Mouse (Mus musculus) C2C12 (cell line): ENCODE measurements around the gene Lnpep. TPM values are rescaled to one million over a fixed set of nuclear protein-coding genes. Genes with fewer than 3 reads are reported as not detected.

Experiments used
- H3K27me3 ChIP-seq: one replicate; pipeline ENCODE4 v1.6.1; 2011; ENCODE audit not compliant: control insufficient read depth, insufficient read depth, insufficient read length
- H3K36me3 ChIP-seq: one replicate; pipeline ENCODE4 v1.6.1; 2011; ENCODE audit not compliant: control insufficient read depth, insufficient read depth
- H3K4me3 ChIP-seq: one replicate; pipeline ENCODE4 v1.5.1; 2011; ENCODE audit warnings: mild to moderate bottlenecking, control low read depth; ENCODE audit not compliant: poor library complexity, insufficient read depth, severe bottlenecking
- H3K79me2 ChIP-seq: one replicate; pipeline ENCODE4 v1.6.1; 2011; ENCODE audit not compliant: control insufficient read depth, insufficient read depth
- H3K79me3 ChIP-seq: one replicate; pipeline ENCODE4 v1.6.1; 2011; ENCODE audit warnings: low read depth, control low read depth
- H3ac ChIP-seq: one replicate; pipeline ENCODE3; 2011; ENCODE audit warnings: low read depth; ENCODE audit not compliant: control insufficient read depth, insufficient read length
- CEBPB ChIP-seq: IDR thresholded peaks from one replicate; pipeline ENCODE4 v1.6.1; 2011; ENCODE audit warnings: low read depth, mild to moderate bottlenecking, control low read depth, moderate library complexity
- CTCF ChIP-seq: IDR thresholded peaks from one replicate; pipeline ENCODE4 v1.5.1; 2011; ENCODE audit not compliant: control insufficient read depth, insufficient read depth, insufficient read length
- FOSL1 ChIP-seq: IDR thresholded peaks from one replicate; pipeline ENCODE4 v1.8.0; 2011; ENCODE audit warnings: mild to moderate bottlenecking, low read length; ENCODE audit not compliant: poor library complexity, insufficient read depth, severe bottlenecking
- MAX ChIP-seq: IDR thresholded peaks from one replicate; pipeline ENCODE4 v1.6.1; 2011; ENCODE audit warnings: mild to moderate bottlenecking, control low read depth
- MYOD1 ChIP-seq: IDR thresholded peaks from one replicate; pipeline ENCODE4 v1.6.1; 2011; ENCODE audit warnings: low read depth; ENCODE audit not compliant: control insufficient read depth, insufficient read length
- MYOG ChIP-seq: IDR thresholded peaks from one replicate; pipeline ENCODE4 v1.6.1; 2011; ENCODE audit not compliant: control insufficient read depth, insufficient read length; ENCODE audit errors: extremely low read depth
- USF1 ChIP-seq: IDR thresholded peaks from one replicate; pipeline ENCODE4 v1.6.1; 2011; ENCODE audit warnings: low read depth, mild to moderate bottlenecking, control low read depth, moderate library complexity
- polyA plus RNA-seq: library from polyadenylated mRNA; unstranded; fragments of >200 nt; fragmentation: generic; extraction: Trizol; gene quantifications from one replicate; pipeline ENCODE4 v1.2.1, GENCODE M21; 2012; ENCODE audit warnings: missing spikeins

The Lnpep gene
- polyA plus RNA-seq, 1 experiment, result 4.5 TPM

DNA sequence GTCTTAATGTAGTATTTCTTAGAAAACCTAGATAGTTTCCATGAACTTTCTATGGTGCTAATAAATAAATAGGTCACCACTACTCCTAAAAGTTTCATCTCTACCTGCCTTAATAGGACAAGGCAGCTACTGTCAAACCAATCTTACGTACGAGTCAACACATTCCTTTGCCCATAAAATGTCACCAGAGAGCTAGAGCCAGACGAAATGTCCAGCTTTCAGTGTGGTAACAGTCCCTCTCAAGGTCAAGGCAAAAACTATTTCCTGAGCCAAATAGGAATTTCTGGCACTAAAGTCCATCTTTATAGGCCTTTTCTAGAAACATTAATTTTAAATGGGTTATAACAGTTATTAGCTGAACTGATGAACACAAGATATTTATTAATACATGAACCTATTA is 3.3 kb downstream of the Lnpep start:
- TF ChIP-seq MYOD1, result no peak
- no peak for TF ChIP-seq MAX
- no peak for TF ChIP-seq CTCF
- TF ChIP-seq CEBPB, result no peak
- no peak for TF ChIP-seq FOSL1
- TF ChIP-seq MYOG, result no peak
- no peak for TF ChIP-seq USF1
- Histone ChIP-seq H3ac (no peak overlapping the region), H3K79me2 (peaks cover 77% of the 10 kb centered on the region), H3K36me3 (no peaks in the 10 kb centered on the region), H3K27me3 (no peaks in the 10 kb centered on the region), H3K79me3 (peaks cover 66% of the 10 kb centered on the region), H3K4me3 (no peak overlapping the region)

- no peak overlapping the region for H3K4me3 ChIP-seq
- no peak overlapping the region for H3ac ChIP-seq
- H3K79me3 ChIP-seq, result peaks cover 89% of the 10 kb centered on the region
- peaks cover 100% of the 10 kb centered on the region for H3K79me2 ChIP-seq
- no peak for TF ChIP-seq MYOG
- no peak for TF ChIP-seq MAX
- no peak for TF ChIP-seq MYOD1
- no peak for TF ChIP-seq FOSL1
- TF ChIP-seq CTCF, result no peak
- H3K27me3 ChIP-seq, result no peaks in the 10 kb centered on the region
- H3K36me3 ChIP-seq, result peaks cover 7% of the 10 kb centered on the region
Measured at GRCm38 (mm10) chr17:17618463-17618862, 6.4 kb downstream of the Lnpep start.

DNA sequence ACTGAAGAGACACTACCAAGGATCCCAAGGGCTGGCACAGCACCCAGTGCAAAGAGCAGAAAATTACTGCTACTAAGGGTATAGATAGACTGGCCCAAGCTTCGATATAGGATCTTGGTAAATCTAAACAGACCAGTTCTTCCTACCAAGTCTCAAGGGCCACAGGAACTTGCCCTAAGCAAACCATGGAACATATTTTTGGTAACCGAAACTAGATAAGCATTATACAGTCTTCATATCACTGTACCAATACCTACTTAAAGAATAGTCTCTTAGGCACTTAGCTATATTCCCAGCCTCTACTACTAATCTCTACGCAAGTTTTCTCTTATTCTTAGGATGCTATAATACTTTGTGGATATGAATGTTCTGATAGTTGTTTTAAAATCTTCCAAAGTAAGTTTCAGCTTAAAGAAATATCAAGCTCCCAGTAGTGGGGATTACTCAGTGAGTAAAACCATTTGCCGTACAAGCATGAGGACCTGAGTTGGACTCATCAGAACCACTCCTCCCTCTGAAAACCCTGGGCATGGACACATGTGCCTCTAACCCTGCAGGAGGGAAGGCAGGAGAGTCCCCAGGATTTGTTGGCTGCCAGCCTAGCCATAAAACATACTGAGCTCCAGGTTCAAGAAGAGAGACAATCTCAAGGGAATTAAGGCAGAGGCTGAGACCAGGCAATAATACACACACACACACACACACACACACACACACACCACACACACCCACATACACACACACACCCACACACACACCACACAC is 7.2 kb downstream of the Lnpep start:
- H3K36me3 ChIP-seq, result peaks cover 9% of the 10 kb centered on the region
- peaks cover 87% of the 10 kb centered on the region for H3K79me3 ChIP-seq
- H3K79me2 ChIP-seq, result peaks cover 100% of the 10 kb centered on the region
- no peak overlapping the region for H3ac ChIP-seq
- no peak for TF ChIP-seq MAX
- TF ChIP-seq MYOG, result no peak
- no peak for TF ChIP-seq USF1
- no peak for TF ChIP-seq FOSL1
- no peak for TF ChIP-seq MYOD1
- TF ChIP-seq CTCF, result no peak
- no peak for TF ChIP-seq CEBPB
- no peak overlapping the region for H3K4me3 ChIP-seq
- H3K27me3 ChIP-seq, result no peaks in the 10 kb centered on the region

GRCm38 (mm10) chr17:17612336-17612735 is 12.5 kb downstream of the Lnpep start:
- Histone ChIP-seq H3K36me3 (peaks cover 13% of the 10 kb centered on the region), H3K4me3 (no peak overlapping the region), H3ac (no peak overlapping the region), H3K79me2 (peaks cover 99% of the 10 kb centered on the region), H3K79me3 (peaks cover 78% of the 10 kb centered on the region), H3K27me3 (no peaks in the 10 kb centered on the region)
- no peak for TF ChIP-seq MYOD1
- TF ChIP-seq CTCF, result no peak
- TF ChIP-seq USF1, result no peak
- no peak for TF ChIP-seq FOSL1

- Histone ChIP-seq H3K79me3 (peaks cover 79% of the 10 kb centered on the region), H3ac (no peak overlapping the region), H3K36me3 (peaks cover 6% of the 10 kb centered on the region), H3K27me3 (no peaks in the 10 kb centered on the region), H3K4me3 (no peak overlapping the region), H3K79me2 (peaks cover 99% of the 10 kb centered on the region)
- TF ChIP-seq MYOG, result no peak
Measured at GRCm38 (mm10) chr17:17609523-17609922, 15.3 kb downstream of the Lnpep start.

DNA sequence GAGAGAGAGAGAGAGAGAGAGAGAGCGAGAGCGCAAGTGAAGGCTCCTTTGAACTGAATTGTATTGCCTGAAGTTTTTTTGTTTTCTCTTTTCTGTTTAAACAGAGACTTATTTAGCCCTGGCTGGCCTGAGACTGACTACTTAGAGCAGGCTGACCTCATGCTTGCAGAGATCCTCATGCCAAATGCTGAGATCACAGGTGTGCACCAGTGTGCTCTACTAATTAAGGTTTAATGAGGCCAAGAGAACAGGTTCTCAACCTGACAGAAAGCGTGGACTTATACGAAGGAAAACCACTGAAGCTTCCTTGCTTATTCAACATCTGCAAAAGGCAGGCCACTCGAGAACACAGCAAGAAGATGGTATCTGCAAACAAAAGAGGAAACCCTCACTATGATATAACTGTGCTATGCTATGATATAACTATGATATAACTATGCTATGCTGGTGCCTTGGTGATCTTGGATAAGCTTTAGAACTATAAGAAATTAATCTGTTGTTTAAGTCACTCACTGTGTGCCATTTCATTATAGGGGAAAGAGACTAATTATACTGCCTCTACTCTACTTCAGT is 16.3 kb downstream of the Lnpep start:
- Histone ChIP-seq H3K36me3 (peaks cover 6% of the 10 kb centered on the region), H3K4me3 (no peak overlapping the region), H3K79me3 (peaks cover 81% of the 10 kb centered on the region), H3K79me2 (peaks cover 99% of the 10 kb centered on the region), H3K27me3 (no peaks in the 10 kb centered on the region), H3ac (no peak overlapping the region)
- TF ChIP-seq FOSL1 (no peak), USF1 (no peak), CTCF (no peak), MYOG (no peak), CEBPB (no peak), MYOD1 (no peak), MAX (no peak)
